Mouse (Mus musculus): ENCODE measurements around the gene Prickle3. TPM values are rescaled to one million over a fixed set of nuclear protein-coding genes. Genes with fewer than 3 reads are reported as not detected.
"Not testable (repeated sequence)": the region's sequence is repeated elsewhere in the genome, so short reads cannot be mapped to it uniquely, and the experiment has no call there.

Prickle3 gene
- polyA plus RNA-seq, 1 experiment from 2014 or later, result 1.4 TPM

GRCm38 (mm10) chrX:7714135-7714899 is 57.3 kb downstream of the Prickle3 start, which contains the start of gene Wdr45:
Wdr45 (plus strand) TSS chrX:7714333.
- peak within 1 kb of the TSS; percentile 34 for H3K4me3 ChIP-seq (replicated peaks; ENCODE audit: low read depth, low read length)
- not testable (repeated sequence) for H3K4me1 ChIP-seq (ENCODE audit: control insufficient read depth, insufficient read depth, low read length); H3K9ac ChIP-seq (replicated peaks; ENCODE audit: low read length); H3K27me3 ChIP-seq (ENCODE audit: control insufficient read depth, insufficient read depth, low read length); H3K36me3 ChIP-seq (ENCODE audit: control insufficient read depth, insufficient read depth, low read length); H3K9me3 ChIP-seq (ENCODE audit: control insufficient read depth, low read length)
- H3K27ac ChIP-seq (replicated peaks; ENCODE audit: low read depth, low read length), result 0 out of 2 replicates have a peak within 1 kb of the TSS, but pooled peaks have one; percentile 26
- WGBS, result 26% methylated on average over 42 of the region's 60 CpGs
- ATAC-seq (ENCODE audit: low FRiP score, low TSS enrichment), result peak; percentile 96
- peak within 1 kb of the TSS; percentile 53 for H3K4me2 ChIP-seq (ENCODE audit: low read length)
- DNase-seq, result peak; percentile 94

GRCm38 (mm10) chrX:7716058-7716457 is 59.0 kb downstream of the Prickle3 start:
- H3K36me3 ChIP-seq (ENCODE audit: control insufficient read depth, insufficient read depth, low read length); H3K27ac ChIP-seq (replicated peaks; ENCODE audit: low read depth, low read length); H3K9me3 ChIP-seq (ENCODE audit: control insufficient read depth, low read length); H3K4me2 ChIP-seq (ENCODE audit: low read length); H3K4me1 ChIP-seq (ENCODE audit: control insufficient read depth, insufficient read depth, low read length); H3K9ac ChIP-seq (replicated peaks; ENCODE audit: low read length); H3K27me3 ChIP-seq (ENCODE audit: control insufficient read depth, insufficient read depth, low read length); H3K4me3 ChIP-seq (replicated peaks; ENCODE audit: low read depth, low read length); ATAC-seq (ENCODE audit: low FRiP score, low TSS enrichment); DNase-seq: not testable (repeated sequence)
- 32% methylated on average over 1 of the region's 1 CpGs for WGBS

Other genes starting within 250 kb of the Prickle3 start
- 0.58 TPM in 1 of 2 replicates, not detected in the other for gene Foxp3, start 83.6 kb upstream of the Prickle3 start, polyA plus RNA-seq (2014; fragmentation: Nextera tagmentation; extraction: Ambion mirVana)
- 4.0 and 6.8 TPM in 2 replicates for gene Ppp1r3f, start 83.0 kb upstream of the Prickle3 start, polyA plus RNA-seq (2014; fragmentation: Nextera tagmentation; extraction: Ambion mirVana)
- 29.8 and 30.1 TPM in 2 replicates for gene Ccdc22, start 51.7 kb upstream of the Prickle3 start, polyA plus RNA-seq (2014; fragmentation: Nextera tagmentation; extraction: Ambion mirVana)
- gene Cacna1f, start 50.2 kb upstream of the Prickle3 start, polyA plus RNA-seq (2014; fragmentation: Nextera tagmentation; extraction: Ambion mirVana), result 0.04 TPM in 1 of 2 replicates, not detected in the other
- 81.7 and 125 TPM in 2 replicates for gene Syp, start 18.8 kb upstream of the Prickle3 start, polyA plus RNA-seq (2014; fragmentation: Nextera tagmentation; extraction: Ambion mirVana)
- 11.2 and 22.4 TPM in 2 replicates for gene Plp2, start 14.1 kb downstream of the Prickle3 start, polyA plus RNA-seq (2014; fragmentation: Nextera tagmentation; extraction: Ambion mirVana)
- 0.16 TPM in 2 replicates for gene Magix, start 24.0 kb downstream of the Prickle3 start, polyA plus RNA-seq (2014; fragmentation: Nextera tagmentation; extraction: Ambion mirVana)
- 39.3 and 53.8 TPM in 2 replicates for gene Gpkow, start 39.9 kb downstream of the Prickle3 start, polyA plus RNA-seq (2014; fragmentation: Nextera tagmentation; extraction: Ambion mirVana)
- gene Wdr45, start 57.1 kb downstream of the Prickle3 start, polyA plus RNA-seq (2014; fragmentation: Nextera tagmentation; extraction: Ambion mirVana), result 23.9 and 29.5 TPM in 2 replicates
- not detected in 2 replicates for gene Gm45208, start 65.0 kb downstream of the Prickle3 start, polyA plus RNA-seq (2014; fragmentation: Nextera tagmentation; extraction: Ambion mirVana)
- 126 and 144 TPM in 2 replicates for gene Praf2, start 71.2 kb downstream of the Prickle3 start, polyA plus RNA-seq (2014; fragmentation: Nextera tagmentation; extraction: Ambion mirVana)
- 72.2 and 73.0 TPM in 2 replicates for gene Ccdc120, start 93.6 kb downstream of the Prickle3 start, polyA plus RNA-seq (2014; fragmentation: Nextera tagmentation; extraction: Ambion mirVana)
- gene Tfe3, start 105.3 kb downstream of the Prickle3 start, polyA plus RNA-seq (2014; fragmentation: Nextera tagmentation; extraction: Ambion mirVana), result 21.7 and 21.8 TPM in 2 replicates
- gene Gripap1, start 132.5 kb downstream of the Prickle3 start, polyA plus RNA-seq (2014; fragmentation: Nextera tagmentation; extraction: Ambion mirVana), result 56.0 and 56.6 TPM in 2 replicates
- 1.7 and 2.3 TPM in 2 replicates for gene Kcnd1, start 165.0 kb downstream of the Prickle3 start, polyA plus RNA-seq (2014; fragmentation: Nextera tagmentation; extraction: Ambion mirVana)
- 32.3 and 38.0 TPM in 2 replicates for gene Otud5, start 184.1 kb downstream of the Prickle3 start, polyA plus RNA-seq (2014; fragmentation: Nextera tagmentation; extraction: Ambion mirVana)
- 13.9 and 18.8 TPM in 2 replicates for gene Pim2, start 221.0 kb downstream of the Prickle3 start, polyA plus RNA-seq (2014; fragmentation: Nextera tagmentation; extraction: Ambion mirVana)
- 17.4 and 24.6 TPM in 2 replicates for gene Slc35a2, start 226.8 kb downstream of the Prickle3 start, polyA plus RNA-seq (2014; fragmentation: Nextera tagmentation; extraction: Ambion mirVana)
- 181 and 219 TPM in 2 replicates for gene Pqbp1, start 242.0 kb downstream of the Prickle3 start, polyA plus RNA-seq (2014; fragmentation: Nextera tagmentation; extraction: Ambion mirVana)
- gene Timm17b, start 242.1 kb downstream of the Prickle3 start, polyA plus RNA-seq (2014; fragmentation: Nextera tagmentation; extraction: Ambion mirVana), result 171 and 214 TPM in 2 replicates

All from midbrain, embryonic 14.5 days (tissue).